Mouse (Mus musculus): ENCODE results near the gene Rps7. TPM values are rescaled to one million over a fixed set of nuclear protein-coding genes. Genes with fewer than 3 reads are reported as not detected.

The Rps7 gene
- polyA plus RNA-seq, 1 experiment from 2014 or later, result 979 TPM

GRCm38 (mm10) chr12:28649141-28650110, 13.7 kb upstream of the Rps7 start, which contains the start of gene Rnaseh1:
TSS of gene Rnaseh1 (plus strand) at chr12:28649602.
- Histone ChIP-seq H3K4me2 (ENCODE audit: low read depth, low read length) (peak within 1 kb of the TSS; percentile 82), H3K4me3 (ENCODE audit: low read depth, low read length) (peak within 1 kb of the TSS; percentile 88), H3K4me1 (ENCODE audit: control insufficient read depth, insufficient read depth, low read length) (peaks cover 6% of the 10 kb centered on the region; the same call in 1 of the 2 replicates), H3K9ac (ENCODE audit: low read depth, low read length) (peak within 1 kb of the TSS; percentile 86), H3K27ac (replicated peaks; ENCODE audit: low read depth, low read length) (peak within 1 kb of the TSS; percentile 74), H3K27me3 (replicated peaks; ENCODE audit: control insufficient read depth, insufficient read depth, low read length) (no peaks in the 10 kb centered on the region), H3K36me3 (ENCODE audit: control insufficient read depth, insufficient read depth, low read length) (peaks cover 19% of the 10 kb centered on the region; the same call in 1 of the 2 replicates), H3K9me3 (ENCODE audit: control insufficient read depth, low read length) (no peaks in the 10 kb centered on the region)
- ATAC-seq (ENCODE audit: low read depth), result peak; percentile 97
- 2% methylated on average over 52 of the region's 52 CpGs for WGBS
- peak; percentile 95 for DNase-seq (ENCODE audit: low spot score)

- WGBS, result 82% methylated on average over 2 of the region's 2 CpGs
- H3K4me2 ChIP-seq (ENCODE audit: low read depth, low read length), result no peak overlapping the region
Measured at GRCm38 (mm10) chr12:28638778-28639177, 3.0 kb upstream of the Rps7 start.

GRCm38 (mm10) chr12:28636543-28636942, 790 bp upstream of the Rps7 start:
- Histone ChIP-seq H3K9ac (ENCODE audit: low read depth, low read length) (no peak overlapping the region), H3K4me2 (ENCODE audit: low read depth, low read length) (peak overlapping the region; percentile 60), H3K27ac (replicated peaks; ENCODE audit: low read depth, low read length) (no peak overlapping the region), H3K27me3 (replicated peaks; ENCODE audit: control insufficient read depth, insufficient read depth, low read length) (no peaks in the 10 kb centered on the region), H3K4me1 (ENCODE audit: control insufficient read depth, insufficient read depth, low read length) (peaks cover 6% of the 10 kb centered on the region; the same call in 1 of the 2 replicates), H3K4me3 (ENCODE audit: low read depth, low read length) (peak overlapping the region; percentile 80), H3K36me3 (ENCODE audit: control insufficient read depth, insufficient read depth, low read length) (peaks cover 31% of the 10 kb centered on the region), H3K9me3 (ENCODE audit: control insufficient read depth, low read length) (no peaks in the 10 kb centered on the region)
- ATAC-seq (ENCODE audit: low read depth) (no peak), DNase-seq (ENCODE audit: low spot score) (no peak)
- WGBS, result 88% methylated on average over 6 of the region's 6 CpGs

More at GRCm38 (mm10) chr12:28638778-28639177, 3.0 kb upstream of the Rps7 start:
- ATAC-seq (ENCODE audit: low read depth) (no peak), DNase-seq (ENCODE audit: low spot score) (no peak)
- H3K36me3 ChIP-seq (ENCODE audit: control insufficient read depth, insufficient read depth, low read length), result peaks cover 9% of the 10 kb centered on the region
- no peaks in the 10 kb centered on the region for H3K9me3 ChIP-seq (ENCODE audit: control insufficient read depth, low read length)
- peaks cover 6% of the 10 kb centered on the region; the same call in 1 of the 2 replicates for H3K4me1 ChIP-seq (ENCODE audit: control insufficient read depth, insufficient read depth, low read length)
- no peak overlapping the region for H3K9ac ChIP-seq (ENCODE audit: low read depth, low read length)
- no peaks in the 10 kb centered on the region for H3K27me3 ChIP-seq (replicated peaks; ENCODE audit: control insufficient read depth, insufficient read depth, low read length)
- H3K4me3 ChIP-seq (ENCODE audit: low read depth, low read length), result no peak overlapping the region
- H3K27ac ChIP-seq (replicated peaks; ENCODE audit: low read depth, low read length), result no peak overlapping the region

- 1% methylated on average over 21 of the region's 23 CpGs for WGBS
- no peaks in the 10 kb centered on the region for H3K9me3 ChIP-seq (ENCODE audit: control insufficient read depth, low read length)
- ATAC-seq (ENCODE audit: low read depth) (peak; percentile 5; the same call in 1 of the 2 replicates), DNase-seq (ENCODE audit: low spot score) (no peak)
- peaks cover 45% of the 10 kb centered on the region for H3K36me3 ChIP-seq (ENCODE audit: control insufficient read depth, insufficient read depth, low read length)
- peak overlapping the region; percentile 99 for H3K9ac ChIP-seq (ENCODE audit: low read depth, low read length)
- H3K4me1 ChIP-seq (ENCODE audit: control insufficient read depth, insufficient read depth, low read length), result peaks cover 6% of the 10 kb centered on the region; the same call in 1 of the 2 replicates
- H3K4me2 ChIP-seq (ENCODE audit: low read depth, low read length), result peak overlapping the region; percentile 66
- H3K27me3 ChIP-seq (replicated peaks; ENCODE audit: control insufficient read depth, insufficient read depth, low read length), result no peaks in the 10 kb centered on the region
- H3K27ac ChIP-seq (replicated peaks; ENCODE audit: low read depth, low read length), result peak overlapping the region; percentile 91
- H3K4me3 ChIP-seq (ENCODE audit: low read depth, low read length), result peak overlapping the region; percentile 80
Measured at GRCm38 (mm10) chr12:28635058-28635534, 657 bp downstream of the Rps7 start.

- no peak for ATAC-seq (ENCODE audit: low read depth)
- H3K36me3 ChIP-seq (ENCODE audit: control insufficient read depth, insufficient read depth, low read length), result peaks cover 54% of the 10 kb centered on the region
- no peak for DNase-seq (ENCODE audit: low spot score)
- H3K9ac ChIP-seq (ENCODE audit: low read depth, low read length), result no peak overlapping the region
- 93% methylated on average over 2 of the region's 2 CpGs for WGBS
- H3K4me2 ChIP-seq (ENCODE audit: low read depth, low read length), result no peak overlapping the region
- no peaks in the 10 kb centered on the region for H3K27me3 ChIP-seq (replicated peaks; ENCODE audit: control insufficient read depth, insufficient read depth, low read length)
- no peaks in the 10 kb centered on the region for H3K9me3 ChIP-seq (ENCODE audit: control insufficient read depth, low read length)
- H3K27ac ChIP-seq (replicated peaks; ENCODE audit: low read depth, low read length), result no peak overlapping the region
- H3K4me3 ChIP-seq (ENCODE audit: low read depth, low read length), result no peak overlapping the region
- no peaks in the 10 kb centered on the region for H3K4me1 ChIP-seq (ENCODE audit: control insufficient read depth, insufficient read depth, low read length)
Measured at GRCm38 (mm10) chr12:28628436-28628835, 7.3 kb downstream of the Rps7 start.

- 0 out of 2 replicates have a peak, but pooled peaks cover 4% of the 10 kb centered on the region for H3K4me1 ChIP-seq (ENCODE audit: control insufficient read depth, insufficient read depth, low read length)
- no peak for DNase-seq (ENCODE audit: low spot score)
- no peak overlapping the region for H3K4me3 ChIP-seq (ENCODE audit: low read depth, low read length)
- no peak for ATAC-seq (ENCODE audit: low read depth)
- 67% methylated on average over 4 of the region's 4 CpGs for whole genome bisulfite sequencing
- no peak overlapping the region for H3K27ac ChIP-seq (replicated peaks; ENCODE audit: low read depth, low read length)
- no peaks in the 10 kb centered on the region for H3K27me3 ChIP-seq (replicated peaks; ENCODE audit: control insufficient read depth, insufficient read depth, low read length)
- H3K36me3 ChIP-seq (ENCODE audit: control insufficient read depth, insufficient read depth, low read length), result peaks cover 41% of the 10 kb centered on the region
- H3K9ac ChIP-seq (ENCODE audit: low read depth, low read length), result no peak overlapping the region
- no peaks in the 10 kb centered on the region for H3K9me3 ChIP-seq (ENCODE audit: control insufficient read depth, low read length)
- no peak overlapping the region for H3K4me2 ChIP-seq (ENCODE audit: low read depth, low read length)
Measured at GRCm38 (mm10) chr12:28627092-28627491, 8.7 kb downstream of the Rps7 start.

GRCm38 (mm10) chr12:28625407-28625806, 10.3 kb downstream of the Rps7 start:
- Histone ChIP-seq H3K9ac (ENCODE audit: low read depth, low read length) (no peak overlapping the region), H3K4me2 (ENCODE audit: low read depth, low read length) (no peak overlapping the region), H3K4me1 (ENCODE audit: control insufficient read depth, insufficient read depth, low read length) (0 out of 2 replicates have a peak, but pooled peaks cover 5% of the 10 kb centered on the region), H3K27ac (replicated peaks; ENCODE audit: low read depth, low read length) (no peak overlapping the region), H3K9me3 (ENCODE audit: control insufficient read depth, low read length) (no peaks in the 10 kb centered on the region), H3K36me3 (ENCODE audit: control insufficient read depth, insufficient read depth, low read length) (peaks cover 24% of the 10 kb centered on the region), H3K27me3 (replicated peaks; ENCODE audit: control insufficient read depth, insufficient read depth, low read length) (no peaks in the 10 kb centered on the region), H3K4me3 (ENCODE audit: low read depth, low read length) (no peak overlapping the region)
- DNase-seq (ENCODE audit: low spot score) (no peak), ATAC-seq (ENCODE audit: low read depth) (no peak)
- WGBS, result 80% methylated on average over 7 of the region's 7 CpGs

GRCm38 (mm10) chr12:28624251-28624650, 11.5 kb downstream of the Rps7 start:
- H3K4me1 ChIP-seq (ENCODE audit: control insufficient read depth, insufficient read depth, low read length), result 0 out of 2 replicates have a peak, but pooled peaks cover 5% of the 10 kb centered on the region
- no peak for ATAC-seq (ENCODE audit: low read depth)
- H3K4me2 ChIP-seq (ENCODE audit: low read depth, low read length), result no peak overlapping the region
- no peaks in the 10 kb centered on the region for H3K27me3 ChIP-seq (replicated peaks; ENCODE audit: control insufficient read depth, insufficient read depth, low read length)
- H3K9me3 ChIP-seq (ENCODE audit: control insufficient read depth, low read length), result no peaks in the 10 kb centered on the region
- no peak overlapping the region for H3K9ac ChIP-seq (ENCODE audit: low read depth, low read length)
- H3K27ac ChIP-seq (replicated peaks; ENCODE audit: low read depth, low read length), result no peak overlapping the region
- no peak for DNase-seq (ENCODE audit: low spot score)
- H3K36me3 ChIP-seq (ENCODE audit: control insufficient read depth, insufficient read depth, low read length), result peaks cover 13% of the 10 kb centered on the region
- no peak overlapping the region for H3K4me3 ChIP-seq (ENCODE audit: low read depth, low read length)
- WGBS, result 92% methylated on average over 2 of the region's 2 CpGs

Measured in embryonic facial prominence, embryonic 14.5 days (tissue).